Mouse (Mus musculus): ENCODE data around the gene Cks1brt.
"Not testable (repeated sequence)": the region's sequence is repeated elsewhere in the genome, so short reads cannot be mapped to it uniquely, and the experiment has no call there.

The Cks1brt gene

DNA sequence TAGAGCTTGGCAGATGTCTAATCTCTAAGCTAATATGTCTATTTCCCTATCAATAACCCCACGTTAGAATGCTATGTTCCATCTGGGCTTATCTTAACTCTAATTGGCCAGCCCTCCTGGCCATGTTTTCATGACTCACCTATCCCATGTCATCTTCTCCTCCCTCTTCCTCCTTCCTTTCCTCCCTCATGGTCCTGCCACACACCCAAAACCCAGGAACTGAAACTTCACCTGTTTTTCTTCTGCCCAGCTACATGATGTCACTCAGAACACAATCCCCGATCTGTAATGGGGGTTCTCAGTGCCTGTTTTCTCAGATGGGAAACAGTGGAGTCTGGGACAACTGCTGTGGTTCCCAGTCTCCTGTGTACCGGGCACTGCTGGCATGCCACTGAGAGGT, at the start of gene Cks1brt:
TSS of gene Cks1brt (plus strand) at position 301 of the 400 bp plus-strand sequence.
- no peak for DNase-seq

DNA sequence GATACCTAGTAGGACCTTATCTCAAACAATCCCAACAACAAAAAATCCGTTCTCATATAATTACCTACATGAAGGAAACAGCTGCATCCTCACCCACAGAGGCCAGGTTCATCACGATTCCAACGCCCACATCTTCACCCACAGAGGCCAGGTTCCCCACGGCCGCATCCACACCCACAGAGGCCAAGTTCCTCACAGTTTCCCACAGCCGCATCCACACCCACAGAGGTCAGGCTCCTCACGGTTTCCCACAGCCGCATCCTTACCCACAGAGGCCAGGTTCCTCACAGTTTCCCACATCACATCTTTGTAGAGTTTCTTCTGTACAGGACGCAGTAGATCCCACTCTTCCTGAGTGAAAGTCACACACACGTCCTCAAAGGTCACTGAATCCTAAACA, 38.5 kb upstream of the Cks1brt start:
- no peak for DNase-seq

DNA sequence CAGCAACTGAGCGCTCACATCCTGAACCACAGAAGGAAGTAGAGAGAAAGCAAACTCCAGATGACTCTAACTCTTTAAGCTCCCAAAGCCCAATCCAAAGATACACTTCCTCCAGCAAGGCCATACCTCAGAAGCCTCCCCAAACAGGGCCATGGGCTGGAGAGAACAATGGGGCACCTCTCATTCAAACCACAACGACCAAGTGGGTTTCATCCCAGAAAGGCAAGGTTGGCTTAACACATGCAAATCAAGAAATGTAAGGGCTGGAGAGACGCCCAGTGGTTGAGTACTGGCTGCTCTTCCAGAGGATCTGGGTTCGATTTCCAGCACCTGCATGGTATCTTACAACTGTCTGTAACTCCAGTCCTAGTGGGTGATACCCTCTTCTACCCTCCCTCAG, 36.2 kb upstream of the Cks1brt start:
- no peak for DNase-seq

DNA sequence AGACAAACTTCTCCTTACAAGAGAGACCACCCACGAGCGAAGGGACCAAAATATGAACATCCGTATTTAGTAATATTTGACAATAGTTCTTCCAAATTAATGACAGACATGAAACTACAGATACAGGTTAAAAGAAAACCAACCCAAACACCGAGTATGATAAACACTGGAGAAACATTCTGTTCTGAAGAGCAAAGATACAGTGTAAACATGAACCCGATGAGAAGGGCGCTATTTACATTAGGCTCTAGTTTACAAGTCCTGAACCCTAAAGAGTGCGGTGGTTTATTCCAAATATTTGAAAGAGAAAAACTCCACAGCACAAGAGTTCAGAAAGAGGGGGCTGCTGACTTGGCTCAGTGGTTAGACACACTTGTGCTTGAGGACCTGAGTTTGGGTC, 34.7 kb upstream of the Cks1brt start:
- DNase-seq, result no peak

DNA sequence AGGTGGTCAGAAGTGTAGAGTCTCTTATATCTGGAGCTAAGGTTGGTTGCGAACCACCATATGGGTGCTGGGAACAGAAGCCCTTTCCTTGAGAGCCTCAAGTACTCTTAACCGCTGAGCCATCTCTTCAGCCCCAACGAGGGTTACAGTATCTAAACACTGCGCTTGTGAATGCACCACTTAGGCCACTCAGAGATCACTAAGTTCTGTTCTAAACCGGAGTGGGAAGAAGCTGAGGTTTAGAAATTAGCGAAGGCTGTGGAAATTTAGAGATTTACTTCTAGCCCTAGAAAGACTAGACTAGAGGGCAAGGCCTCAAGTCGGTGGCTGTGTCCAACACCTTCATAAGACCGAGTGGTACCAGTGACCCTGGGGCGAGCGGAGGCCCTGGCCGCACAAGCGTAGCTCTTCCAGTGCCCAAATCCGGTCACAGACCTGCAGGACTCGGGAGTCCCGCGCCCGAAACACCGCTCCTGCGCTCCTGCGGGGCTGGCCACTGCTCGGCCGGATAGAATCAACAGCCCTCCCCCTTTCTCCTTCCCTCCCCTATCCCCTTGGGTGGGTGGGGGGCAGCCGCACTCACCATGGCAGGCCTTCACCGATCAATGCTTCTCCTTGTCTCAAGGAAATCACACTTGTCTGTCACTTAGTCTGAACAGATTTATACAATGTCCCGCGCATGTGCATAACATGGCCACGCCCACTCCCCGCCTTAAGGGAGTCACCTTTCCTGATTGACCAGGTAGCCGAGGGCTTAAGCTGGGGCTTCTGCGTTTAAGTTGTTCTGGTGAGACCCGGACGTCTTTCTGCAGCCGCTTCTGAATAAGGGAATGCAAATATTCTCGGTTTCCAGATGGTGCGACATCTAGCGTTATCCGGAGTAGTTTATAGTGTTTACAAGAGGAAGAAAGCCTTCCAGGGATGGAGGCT, 32.4 kb upstream of the Cks1brt start:
- peak; percentile 85 to 91 for DNase-seq

DNA sequence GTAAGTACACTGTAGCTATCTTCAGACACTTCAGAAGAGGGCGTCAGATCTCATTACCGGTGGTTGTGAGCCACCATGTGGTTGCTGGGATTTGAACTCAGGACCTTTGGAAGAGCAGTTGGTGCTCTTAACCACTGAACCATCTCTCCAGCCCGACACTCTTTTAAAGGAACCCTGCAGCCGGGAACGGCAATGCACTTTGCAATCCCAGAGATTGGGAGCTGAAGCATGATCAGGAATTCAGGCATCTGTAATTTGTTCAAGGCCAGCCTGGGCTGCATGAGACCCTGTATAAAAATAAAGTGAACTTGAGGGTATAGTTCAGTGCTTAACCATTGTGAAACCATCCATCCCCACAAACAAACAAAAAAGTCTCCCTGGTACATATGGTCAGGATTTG, 31.5 kb upstream of the Cks1brt start:
- DNase-seq, result not testable (repeated sequence)

DNA sequence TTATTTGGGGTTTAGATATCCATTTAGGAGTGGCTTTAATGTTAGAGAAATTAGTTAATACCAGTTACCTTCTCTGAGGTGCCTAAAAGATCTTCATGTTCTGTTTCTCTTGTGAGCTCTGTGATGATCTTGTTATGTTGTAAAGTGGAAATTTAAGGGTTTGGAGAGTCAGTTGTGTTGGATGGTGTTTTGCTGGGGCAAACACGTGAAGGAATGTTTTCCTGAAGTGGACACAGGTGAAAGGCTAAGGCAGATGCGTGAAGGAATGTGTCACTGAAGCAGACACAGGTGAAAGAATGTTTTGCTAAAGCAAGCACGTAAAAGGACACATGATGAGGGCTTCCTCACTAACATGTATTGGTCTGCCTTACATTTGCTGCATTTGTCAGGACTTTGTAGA, 28.7 kb upstream of the Cks1brt start, which contains the start of gene Zfp791:
TSS of gene Zfp791 (minus strand) at position 101 of the 400 bp plus-strand sequence.
- no peak for DNase-seq

DNA sequence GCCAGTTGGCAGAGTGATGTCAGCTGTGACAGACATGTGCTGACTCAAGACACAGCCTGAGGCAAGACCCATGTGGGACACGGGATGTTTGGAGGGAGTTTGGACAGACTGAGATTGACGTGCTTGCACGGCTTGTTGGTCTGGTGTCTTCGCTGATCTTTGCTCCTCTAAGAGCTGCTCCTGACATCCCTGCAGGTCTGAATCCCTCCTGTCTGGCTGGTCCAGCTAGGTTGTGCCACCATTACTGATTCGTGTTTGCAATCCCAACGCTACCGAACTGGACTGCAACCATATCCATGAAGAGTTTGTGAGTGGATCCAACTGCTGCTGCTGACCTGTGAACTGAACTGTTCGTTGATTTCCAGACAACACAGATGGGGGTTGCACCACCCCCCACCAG, 28.0 kb upstream of the Cks1brt start:
- no peak for DNase-seq

DNA sequence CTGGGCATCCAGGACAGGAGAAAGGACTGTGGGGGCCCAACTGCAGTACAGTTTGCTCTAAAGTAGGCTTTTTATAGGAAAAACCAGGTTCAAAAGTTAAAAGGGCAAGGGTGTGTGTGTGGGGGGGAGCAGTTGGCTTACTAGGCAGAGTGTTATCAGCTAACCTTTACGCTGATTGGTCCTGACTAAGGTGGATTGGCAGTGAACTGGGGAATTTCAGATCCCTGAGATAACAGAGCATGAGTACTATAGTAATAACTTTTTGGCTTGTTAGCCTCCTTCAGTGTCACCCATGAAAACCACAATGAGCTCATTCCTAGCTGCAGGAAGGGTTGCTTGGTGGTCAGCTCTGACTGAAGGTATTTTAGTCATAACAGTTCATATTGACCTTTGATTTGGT, 19.4 kb upstream of the Cks1brt start:
- DNase-seq, result no peak

DNA sequence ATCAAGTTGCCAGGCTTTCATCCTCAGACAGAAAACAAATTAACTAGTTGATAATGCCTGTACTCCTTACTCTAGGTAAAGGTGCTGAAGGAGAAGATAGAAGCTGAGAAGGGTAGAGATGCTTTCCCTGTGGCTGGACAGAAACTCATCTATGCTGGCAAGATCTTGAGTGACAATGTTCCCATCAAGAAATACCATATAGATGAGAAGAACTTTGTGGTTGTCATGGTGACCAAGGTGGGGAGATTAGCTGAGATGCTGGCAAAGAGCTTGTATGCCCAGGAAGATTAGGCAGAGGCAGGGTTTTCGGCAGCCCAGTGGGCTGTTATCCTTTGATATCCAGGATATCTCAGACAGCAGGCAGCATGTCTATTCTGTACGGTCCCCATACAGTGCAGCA, 16.0 kb upstream of the Cks1brt start:
- DNase-seq, result not testable (repeated sequence)

DNA sequence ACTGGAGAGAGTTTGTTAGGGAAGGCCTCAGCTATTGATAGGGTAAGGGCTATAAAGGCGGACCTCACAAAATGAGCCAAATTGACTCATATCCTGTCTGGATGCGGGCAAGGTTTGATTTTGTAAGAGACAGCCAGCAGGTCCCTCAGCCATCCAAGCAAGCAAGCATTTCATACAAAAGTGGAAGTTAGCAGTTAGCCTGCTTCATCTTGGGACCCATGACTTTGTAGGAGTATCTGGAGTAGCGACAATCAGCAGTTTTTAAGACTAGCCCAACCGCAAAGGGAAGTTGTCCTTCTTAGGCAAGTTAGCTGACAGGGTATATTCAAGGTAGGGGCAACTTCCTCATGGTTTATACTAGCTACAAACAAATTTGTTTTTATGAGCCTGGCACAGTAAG, 9.2 kb upstream of the Cks1brt start:
- no peak for DNase-seq

DNA sequence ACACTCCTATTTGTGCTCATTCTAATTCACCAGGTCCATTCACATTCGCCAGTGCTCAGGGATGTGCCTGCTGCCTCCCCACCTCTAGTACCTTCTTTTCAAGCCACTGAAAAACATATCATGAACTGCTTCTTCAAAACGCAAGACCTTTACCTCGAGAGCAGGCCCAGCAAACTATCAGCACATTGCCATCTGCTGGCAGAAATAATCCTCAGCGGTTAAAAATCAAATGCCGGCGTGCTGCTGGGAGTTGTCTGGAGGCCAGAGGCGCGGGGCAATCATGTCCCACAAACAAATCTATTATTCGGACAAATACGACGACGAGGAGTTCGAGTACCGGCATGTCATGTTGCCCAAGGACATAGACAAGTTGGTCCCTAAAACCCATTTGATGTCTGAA, 19.6 kb downstream of the Cks1brt start:
- peak; percentile 50 to 63 for DNase-seq

DNA sequence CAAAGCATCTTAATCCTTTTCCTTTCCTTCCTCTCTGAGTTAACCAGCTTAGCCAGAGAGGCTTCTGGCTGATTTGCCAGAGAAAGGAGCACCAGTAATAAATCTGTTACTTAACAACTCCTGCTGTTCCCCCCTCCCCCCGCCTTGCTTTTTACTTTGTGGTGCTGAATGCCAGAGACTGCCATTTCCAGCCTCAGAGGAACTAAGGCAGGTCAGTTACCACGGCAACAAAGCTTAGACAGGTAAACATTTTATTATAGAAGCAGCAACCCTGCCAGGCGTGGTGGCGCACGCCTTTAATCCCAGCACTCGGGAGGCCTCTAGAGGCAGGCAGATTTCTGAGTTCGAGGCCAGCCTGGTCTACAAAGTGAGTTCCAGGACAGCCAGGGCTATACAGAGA, 24.2 kb downstream of the Cks1brt start:
- DNase-seq, result no peak

DNA sequence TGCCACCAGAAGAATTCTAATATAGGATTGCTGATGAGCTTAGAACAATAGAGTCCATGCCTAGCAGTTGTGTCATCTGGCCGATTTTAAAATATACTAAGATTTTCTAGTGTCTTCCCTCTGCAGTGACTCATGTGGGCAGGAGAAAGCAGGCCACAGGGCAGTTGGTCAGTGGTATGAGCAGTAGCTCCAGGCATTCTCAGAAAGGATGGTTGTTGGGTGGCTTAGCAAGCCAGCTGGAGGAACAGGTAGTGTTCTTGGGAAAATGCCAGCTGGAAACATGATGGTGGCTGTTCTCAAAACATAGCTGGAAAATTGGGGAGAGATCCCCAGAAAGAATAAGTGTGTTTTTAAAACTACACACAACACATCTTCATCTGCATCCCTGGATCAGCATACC, 40.6 kb downstream of the Cks1brt start:
- no peak for DNase-seq

DNA sequence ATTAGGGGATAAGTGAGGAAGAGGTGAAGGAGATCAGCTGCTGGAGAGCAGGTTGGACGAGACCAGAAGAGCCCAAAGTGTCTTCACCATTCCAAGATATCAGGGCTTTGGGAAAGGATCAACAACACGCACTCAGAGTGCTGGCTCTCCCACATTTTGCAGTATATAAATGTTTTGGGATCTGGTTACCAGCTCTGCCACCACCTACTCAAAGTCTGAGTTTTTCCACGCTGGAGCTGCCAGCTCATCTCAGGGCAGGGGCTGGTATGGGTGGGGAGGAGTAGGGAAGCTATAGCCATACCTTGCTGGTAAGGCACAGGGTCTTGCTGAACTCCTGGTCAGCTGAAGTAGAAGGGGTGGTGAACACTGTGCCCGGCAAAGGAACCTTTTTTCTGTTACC, 68.5 kb downstream of the Cks1brt start:
- no peak for DNase-seq

DNA sequence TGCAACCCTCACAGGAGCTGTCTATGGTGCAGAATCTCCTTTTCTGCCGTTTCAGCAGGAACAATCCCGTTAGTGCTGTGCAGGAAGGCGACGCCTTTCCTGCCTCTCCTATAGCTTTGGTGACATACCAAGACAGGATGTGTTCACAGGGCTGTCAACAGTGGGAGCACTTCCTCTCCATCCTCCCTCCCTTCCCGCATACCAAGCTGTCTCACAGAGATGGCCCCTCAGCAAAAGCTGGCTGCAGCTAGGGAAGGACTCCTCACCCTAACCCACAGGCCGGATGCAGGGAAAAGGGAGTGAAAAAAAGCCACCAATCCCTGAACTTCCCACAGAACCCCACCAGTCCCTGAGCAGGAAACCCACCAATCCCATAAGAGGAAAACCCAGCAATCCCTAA, 69.3 kb downstream of the Cks1brt start:
- no peak for DNase-seq
